Mouse (Mus musculus) hindbrain, embryonic 14.5 days (tissue): ENCODE data around the gene Wdr66. TPM values are rescaled to one million over a fixed set of nuclear protein-coding genes. Genes with fewer than 3 reads are reported as not detected.
"Not testable (repeated sequence)": the region's sequence is repeated elsewhere in the genome, so short reads cannot be mapped to it uniquely, and the experiment has no call there.

Experiments used
- ATAC-seq: fragments of 200-750 bp; cut with Nextera tagmentation; 2 replicates; pipeline ENCODE4 v1.8.0; 2017; ENCODE audit warnings: moderate number of reproducible peaks, mild to moderate bottlenecking, moderate TSS enrichment, moderate library complexity; ENCODE audit not compliant: low FRiP score
- DNase-seq: peaks from one replicate; pipeline ENCODE4 v3.0.0-alpha.2; 2015; ENCODE audit warnings: low spot score
- H3K27ac ChIP-seq: fragments of 300-500 bp; sonication (generic); 2 replicates; pipeline ENCODE4 v1.5.1; 2014; ENCODE audit warnings: mild to moderate bottlenecking, moderate library complexity
- H3K27me3 ChIP-seq: fragments of 300-500 bp; sonication (generic); 2 replicates; pipeline ENCODE4 v1.6.1; 2014; ENCODE audit warnings: mild to moderate bottlenecking, low read length, mixed read lengths; ENCODE audit not compliant: control insufficient read depth, insufficient read depth
- H3K36me3 ChIP-seq: fragments of 300-500 bp; sonication (generic); replicated peaks from 2 replicates; pipeline ENCODE4 v1.6.1; 2014; ENCODE audit not compliant: control insufficient read depth, insufficient read depth
- H3K4me1 ChIP-seq: fragments of 300-500 bp; sonication (generic); replicated peaks from 2 replicates; pipeline ENCODE4 v1.6.1; 2014; ENCODE audit warnings: antibody characterized with exemption, low read length, mixed read lengths; ENCODE audit not compliant: control insufficient read depth, insufficient read depth
- H3K4me2 ChIP-seq: fragments of 300-500 bp; sonication (generic); replicated peaks from 2 replicates; pipeline ENCODE4 v1.6.1; 2014; ENCODE audit warnings: mild to moderate bottlenecking, moderate library complexity
- H3K4me3 ChIP-seq: fragments of 300-500 bp; sonication (generic); replicated peaks from 2 replicates; pipeline ENCODE4 v1.5.1; 2014; ENCODE audit warnings: mild to moderate bottlenecking, low read length
- H3K9ac ChIP-seq: fragments of 300-500 bp; sonication (generic); 2 replicates; pipeline ENCODE4 v1.6.1; 2014
- H3K9me3 ChIP-seq: fragments of 300-500 bp; sonication (generic); 2 replicates; pipeline ENCODE4 v1.6.1; 2016; ENCODE audit warnings: low read length; ENCODE audit not compliant: control insufficient read depth
- WGBS: fragments of 180-500 bp; shearing (Covaris S2); extraction: QIAGEN DNeasy Blood & Tissue Kit; methylation state at CpG from one replicate; pipeline ENCODE4 v1.1.7; 2014; 5-methylcytosine and 5-hydroxymethylcytosine counted together
- polyA plus RNA-seq: library from polyadenylated mRNA; unstranded; fragments of >200 nt; fragmentation: Nextera tagmentation; extraction: Ambion mirVana; gene quantifications from 2 replicates; pipeline ENCODE4 v1.2.1, GENCODE M21; 2014

Wdr66 gene
- polyA plus RNA-seq = 1.6 TPM in 2 replicates

DNA sequence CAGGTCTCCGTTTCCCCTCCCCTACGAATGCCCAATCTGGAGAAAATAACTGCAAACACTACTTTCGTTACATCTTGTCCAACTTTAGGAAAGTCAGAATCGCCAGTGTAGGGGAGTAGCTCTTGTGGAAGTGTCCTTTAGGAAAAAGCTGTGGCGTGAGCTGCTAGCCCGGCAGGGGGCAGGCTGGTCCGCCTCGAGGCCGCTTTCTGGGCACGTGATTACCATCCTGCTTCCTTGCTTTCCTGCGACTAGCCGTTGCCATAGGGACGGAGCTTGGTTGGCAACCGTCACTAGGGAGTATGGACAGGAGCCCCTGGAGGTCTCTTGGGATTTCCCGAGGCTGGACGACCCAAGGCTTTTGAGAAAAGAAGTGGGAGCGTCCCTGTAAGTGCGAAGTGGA, at the start of gene Wdr66:
Gene Wdr66, plus strand, starts transcription at position 269 of the 400 bp plus-strand sequence.
- WGBS = 3% methylated on average over 18 of the region's 18 CpGs
- H3K9me3 ChIP-seq = no peaks in the 10 kb centered on the region
- H3K27me3 ChIP-seq = no peaks in the 10 kb centered on the region
- ATAC-seq (peak; percentile 87), DNase-seq (peak; percentile 92)
- peaks cover 16% of the 10 kb centered on the region for H3K36me3 ChIP-seq
- peak within 1 kb of the TSS; percentile 27 for H3K4me3 ChIP-seq
- peak within 1 kb of the TSS; percentile 64 for H3K4me2 ChIP-seq
- no peak within 1 kb of the TSS; the same call in 1 of the 2 replicates for H3K9ac ChIP-seq
- no peak within 1 kb of the TSS for H3K27ac ChIP-seq
- peaks cover 4% of the 10 kb centered on the region; the same call in 1 of the 2 replicates for H3K4me1 ChIP-seq

DNA sequence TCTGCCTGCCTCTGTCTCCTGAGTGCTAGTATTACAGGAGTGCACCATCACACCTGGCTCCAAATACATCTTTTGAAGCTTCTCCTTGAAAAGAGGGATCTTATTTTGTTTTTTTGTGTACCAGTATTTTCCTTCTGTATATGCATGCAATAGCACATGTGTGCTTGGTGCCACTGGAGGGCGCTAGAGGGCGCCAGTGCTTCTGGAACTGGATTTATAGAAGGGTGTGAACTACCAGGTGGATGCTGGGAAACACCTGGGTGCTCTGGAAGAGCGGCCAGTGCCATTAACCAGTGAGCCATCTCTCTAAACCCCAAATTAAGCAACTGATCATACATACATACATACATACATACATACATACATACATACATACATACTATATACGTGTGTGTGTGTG, 49.1 kb upstream of the Wdr66 start:
- H3K4me1 ChIP-seq, H3K4me3 ChIP-seq, DNase-seq, H3K27me3 ChIP-seq, H3K27ac ChIP-seq, H3K4me2 ChIP-seq, ATAC-seq, H3K36me3 ChIP-seq, H3K9ac ChIP-seq, H3K9me3 ChIP-seq: not testable (repeated sequence)
- WGBS = 83% methylated on average over 2 of the region's 4 CpGs

DNA sequence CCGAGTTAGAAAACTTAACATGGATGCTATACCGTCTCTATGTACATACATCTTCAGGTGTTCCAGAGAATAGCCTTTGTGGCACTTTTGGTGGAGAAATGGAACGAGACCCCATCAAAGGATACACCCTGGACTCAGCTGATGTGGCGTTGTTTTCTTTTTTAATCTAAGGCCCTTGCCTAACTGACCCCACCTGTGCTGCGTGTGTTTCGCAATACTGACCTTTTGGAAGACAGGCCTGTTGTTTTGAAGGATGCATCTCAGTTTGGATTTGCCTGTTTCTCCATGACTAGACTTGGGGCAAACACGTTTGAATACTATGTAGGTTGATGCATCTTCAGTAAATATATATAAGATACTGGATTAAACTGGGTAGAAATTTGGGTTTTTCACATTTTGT, 48.3 kb upstream of the Wdr66 start:
- not testable (repeated sequence) for DNase-seq, H3K9me3 ChIP-seq, H3K9ac ChIP-seq, H3K36me3 ChIP-seq, H3K27ac ChIP-seq, H3K4me3 ChIP-seq, ATAC-seq, H3K27me3 ChIP-seq, H3K4me2 ChIP-seq, H3K4me1 ChIP-seq
- 96% methylated on average over 6 of the region's 7 CpGs for WGBS

DNA sequence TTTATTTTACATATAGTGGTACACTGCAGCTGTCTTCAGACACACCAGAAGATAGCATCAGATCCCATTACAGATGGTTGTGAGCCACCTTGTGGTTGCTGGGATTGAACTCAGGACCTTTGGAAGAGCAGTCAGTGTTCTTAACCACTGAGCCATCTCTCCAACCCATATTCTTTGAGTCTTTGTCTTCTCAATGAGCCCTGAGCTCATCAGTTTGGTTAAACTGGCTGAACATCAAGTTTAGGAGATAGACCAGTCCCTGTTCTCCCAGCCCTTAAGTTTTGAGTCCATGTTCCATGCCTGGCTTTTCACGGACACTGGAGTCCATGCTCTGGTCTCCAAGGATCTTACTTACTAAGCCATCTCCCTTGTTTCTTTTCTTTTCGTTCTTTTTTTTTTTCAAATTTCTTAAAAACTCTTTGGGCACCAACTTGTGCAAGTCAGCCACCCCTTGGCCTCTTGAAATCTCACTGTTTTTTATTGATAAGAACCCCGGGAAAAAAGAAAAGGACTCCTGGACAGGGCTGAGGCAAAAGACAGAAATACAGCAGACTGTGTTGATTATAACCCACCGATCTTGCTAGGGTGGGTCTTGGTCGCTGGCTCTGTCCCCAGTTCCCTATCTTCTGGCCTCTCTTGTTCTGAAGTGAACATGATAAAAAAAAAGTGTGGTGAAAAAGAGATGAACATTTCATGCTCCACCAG, 29.4 kb upstream of the Wdr66 start:
- not testable (repeated sequence) for H3K4me2 ChIP-seq, H3K36me3 ChIP-seq, H3K4me1 ChIP-seq, ATAC-seq, H3K4me3 ChIP-seq, H3K9me3 ChIP-seq, DNase-seq, H3K27me3 ChIP-seq, H3K27ac ChIP-seq, H3K9ac ChIP-seq
- 78% methylated on average over 3 of the region's 5 CpGs for WGBS

DNA sequence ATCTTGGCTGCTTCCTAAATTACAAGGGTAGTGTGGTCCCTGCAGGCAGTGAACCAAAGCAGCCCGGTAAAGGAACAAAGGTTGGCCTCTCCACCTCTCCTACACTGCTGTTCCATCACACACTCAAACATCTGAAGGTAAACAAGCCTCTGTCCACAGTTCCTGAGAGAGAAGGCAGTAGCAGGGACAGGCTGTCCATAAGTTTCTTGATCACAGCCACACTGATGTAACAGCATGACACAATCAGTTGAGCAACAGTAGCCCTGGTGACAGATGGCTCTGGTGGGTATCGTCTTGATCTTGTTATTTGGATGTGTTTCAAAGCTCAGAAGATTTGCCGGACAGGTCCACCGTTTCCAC, 28.9 kb upstream of the Wdr66 start:
- Histone ChIP-seq H3K9me3 (no peaks in the 10 kb centered on the region), H3K4me1 (no peaks in the 10 kb centered on the region), H3K27me3 (no peaks in the 10 kb centered on the region), H3K27ac (no peak overlapping the region), H3K36me3 (no peaks in the 10 kb centered on the region), H3K4me3 (no peak overlapping the region), H3K9ac (no peak overlapping the region), H3K4me2 (no peak overlapping the region)
- no peak for DNase-seq
- WGBS = 83% methylated on average over 4 of the region's 4 CpGs
- ATAC-seq = no peak

DNA sequence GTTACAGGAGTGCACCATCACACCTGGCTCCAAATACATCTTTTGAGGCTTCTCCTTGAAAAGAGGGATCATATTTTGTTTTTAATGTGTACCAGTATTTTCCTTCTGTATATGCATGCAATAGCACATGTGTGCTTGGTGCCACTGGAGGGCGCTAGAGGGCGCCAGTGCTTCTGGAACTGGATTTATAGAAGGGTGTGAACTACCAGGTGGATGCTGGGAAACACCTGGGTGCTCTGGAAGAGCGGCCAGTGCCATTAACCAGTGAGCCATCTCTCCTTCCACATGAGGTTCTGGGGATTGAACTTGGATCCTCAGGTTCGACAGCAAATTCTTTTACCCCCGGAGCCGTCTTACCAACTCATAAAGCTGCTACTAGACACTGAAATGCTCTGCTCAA, 28.0 kb upstream of the Wdr66 start:
- not testable (repeated sequence) for H3K27me3 ChIP-seq, H3K4me3 ChIP-seq, H3K4me2 ChIP-seq, H3K9ac ChIP-seq, H3K4me1 ChIP-seq, ATAC-seq, DNase-seq, H3K9me3 ChIP-seq, H3K27ac ChIP-seq, H3K36me3 ChIP-seq
- WGBS = 58% methylated on average over 6 of the region's 6 CpGs

DNA sequence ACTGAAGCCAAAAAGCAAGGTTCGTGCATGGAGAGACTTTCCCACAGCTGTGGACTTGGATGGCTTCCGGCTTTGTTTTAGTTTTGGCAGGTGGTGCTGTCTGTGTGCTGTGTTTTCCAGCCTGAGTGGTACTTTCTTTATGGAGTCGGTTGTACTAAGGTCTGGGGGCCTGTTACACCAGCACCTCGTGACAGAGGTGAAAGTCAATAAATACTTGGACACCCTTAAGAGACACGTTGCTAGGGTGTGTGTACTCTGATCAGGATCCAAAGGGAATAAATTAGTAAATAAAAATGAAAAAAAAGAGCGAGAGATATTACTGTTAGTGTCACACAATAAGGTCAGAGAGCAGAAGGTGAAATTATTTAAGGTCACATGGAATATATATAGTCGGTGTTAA, 25.1 kb upstream of the Wdr66 start:
- Histone ChIP-seq H3K9me3 (no peaks in the 10 kb centered on the region), H3K36me3 (no peaks in the 10 kb centered on the region), H3K27ac (no peak overlapping the region), H3K4me2 (no peak overlapping the region), H3K4me3 (no peak overlapping the region), H3K27me3 (no peaks in the 10 kb centered on the region), H3K9ac (no peak overlapping the region), H3K4me1 (peaks cover 15% of the 10 kb centered on the region)
- 92% methylated on average over 7 of the region's 7 CpGs for WGBS
- no peak for ATAC-seq
- DNase-seq = no peak

DNA sequence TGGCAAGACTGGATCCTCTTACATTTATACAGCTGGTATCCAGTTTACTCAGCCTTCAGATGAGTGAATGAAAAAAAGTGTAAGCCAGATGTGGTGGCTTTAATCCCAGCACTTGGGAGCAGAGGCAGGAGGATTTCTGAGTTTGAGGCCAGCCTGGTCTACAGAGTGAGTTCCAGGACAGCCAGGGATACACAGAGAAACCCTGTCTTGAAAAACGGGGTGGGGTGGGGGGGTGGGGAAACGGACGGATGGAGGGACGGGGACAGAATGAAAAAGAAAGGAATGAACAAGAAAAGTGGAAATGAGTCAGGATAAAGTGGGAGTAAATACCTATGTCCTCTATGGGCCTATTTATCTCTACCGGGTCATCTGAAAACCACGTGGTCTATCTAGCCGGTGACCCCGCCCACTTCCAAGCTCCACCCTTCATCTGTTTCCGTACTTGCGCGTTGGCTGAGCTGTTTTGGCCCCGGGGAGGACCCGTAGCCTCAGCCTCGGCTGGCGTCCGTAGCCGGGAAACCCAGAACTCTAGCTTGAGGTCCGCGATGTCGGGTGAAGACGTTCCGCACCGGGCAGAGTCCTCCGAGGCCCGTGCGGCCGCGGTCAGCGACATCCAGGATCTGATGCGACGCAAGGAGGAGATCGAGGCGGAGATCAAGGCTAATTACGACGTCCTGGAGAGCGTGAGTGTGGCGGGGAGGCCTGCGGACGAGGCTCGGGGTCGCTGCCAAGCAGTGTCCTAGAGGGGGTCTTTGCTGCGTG, 24.0 kb upstream of the Wdr66 start:
- no peaks in the 10 kb centered on the region for H3K27me3 ChIP-seq
- peak overlapping the region; percentile 84 for H3K4me2 ChIP-seq
- no peaks in the 10 kb centered on the region for H3K36me3 ChIP-seq
- peak overlapping the region; percentile 90 for H3K4me3 ChIP-seq
- H3K9ac ChIP-seq = peak overlapping the region; percentile 89
- DNase-seq (peak; percentile 95), ATAC-seq (peak; percentile 83; the same call in 1 of the 2 replicates)
- no peaks in the 10 kb centered on the region for H3K9me3 ChIP-seq
- H3K27ac ChIP-seq = no peak overlapping the region
- peaks cover 15% of the 10 kb centered on the region for H3K4me1 ChIP-seq
- WGBS = 1% methylated on average over 42 of the region's 42 CpGs

GRCm38 (mm10) chr5:123228524-123228922, 23.4 kb upstream of the Wdr66 start:
- 7% methylated on average over 15 of the region's 15 CpGs for WGBS
- peak overlapping the region; percentile 89 for H3K9ac ChIP-seq
- no peaks in the 10 kb centered on the region for H3K27me3 ChIP-seq
- peak overlapping the region; percentile 90 for H3K4me3 ChIP-seq
- H3K27ac ChIP-seq = no peak overlapping the region
- H3K9me3 ChIP-seq = no peaks in the 10 kb centered on the region
- ATAC-seq = no peak
- no peak for DNase-seq
- peaks cover 15% of the 10 kb centered on the region for H3K4me1 ChIP-seq
- H3K4me2 ChIP-seq = peak overlapping the region; percentile 84
- H3K36me3 ChIP-seq = no peaks in the 10 kb centered on the region
